Mouse (Mus musculus) CD4-positive, CD25-positive, alpha-beta regulatory T cell, adult 2 months (primary cell): ENCODE measurements at regions not wholly inside any gene's neighbourhood (a gene's known extent, or its start where the extent isn't known, plus 50 kb on each side); places are given as distances from the start of the nearest gene placed in this dataset.
A peak's percentile ranks its signal among the peaks of the same experiment; 100 is the strongest.
"Not testable (repeated sequence)": the region's sequence is repeated elsewhere in the genome, so short reads cannot be mapped to it uniquely, and the experiment has no call there.

ENCODE experiments used
- DNase-seq: peaks from one replicate; pipeline ENCODE4 v3.0.0-alpha.2; 2012; ENCODE audit warnings: low read depth, low spot score

DNA sequence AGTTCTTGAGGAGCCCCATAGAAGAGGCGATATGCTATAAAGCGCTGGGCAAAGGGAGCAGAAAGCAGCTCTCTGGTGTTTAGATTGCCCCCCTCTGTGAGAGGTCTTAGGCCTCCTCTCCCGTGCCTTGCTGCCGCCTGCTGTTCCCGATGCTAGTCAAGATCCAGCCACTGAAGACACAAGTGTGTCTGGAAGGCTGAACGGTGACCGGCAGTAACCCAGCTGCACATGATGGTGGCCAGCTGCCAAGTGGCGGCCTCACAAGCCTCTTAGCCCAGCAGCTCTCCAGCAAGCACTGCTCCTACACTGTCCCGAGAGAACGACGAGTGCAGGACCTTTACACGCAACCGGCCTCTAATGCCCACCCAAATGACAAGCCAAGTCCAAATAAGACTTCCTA, 104.1 kb upstream of the Abca1 start:
- no peak for DNase-seq

DNA sequence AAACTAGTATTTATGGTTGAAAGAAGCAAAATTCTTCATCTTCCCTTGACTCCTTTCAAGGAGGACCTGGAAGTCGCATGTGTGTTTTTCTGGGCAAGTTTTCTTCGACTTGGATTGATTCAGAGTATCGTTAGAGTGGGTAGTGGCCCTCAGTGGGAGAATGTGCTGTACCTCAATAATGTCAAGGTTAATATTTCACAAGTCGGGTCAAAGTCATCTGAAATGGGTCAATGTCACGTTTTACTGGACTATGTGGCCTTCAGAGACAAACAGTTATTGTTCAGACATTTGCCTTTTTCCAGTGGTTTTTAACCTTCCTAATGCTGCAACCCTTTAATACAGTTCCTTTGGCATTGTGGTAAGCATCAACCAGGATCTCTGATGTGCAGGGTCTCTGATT, 102.8 kb upstream of the Abca1 start:
- DNase-seq: no peak

DNA sequence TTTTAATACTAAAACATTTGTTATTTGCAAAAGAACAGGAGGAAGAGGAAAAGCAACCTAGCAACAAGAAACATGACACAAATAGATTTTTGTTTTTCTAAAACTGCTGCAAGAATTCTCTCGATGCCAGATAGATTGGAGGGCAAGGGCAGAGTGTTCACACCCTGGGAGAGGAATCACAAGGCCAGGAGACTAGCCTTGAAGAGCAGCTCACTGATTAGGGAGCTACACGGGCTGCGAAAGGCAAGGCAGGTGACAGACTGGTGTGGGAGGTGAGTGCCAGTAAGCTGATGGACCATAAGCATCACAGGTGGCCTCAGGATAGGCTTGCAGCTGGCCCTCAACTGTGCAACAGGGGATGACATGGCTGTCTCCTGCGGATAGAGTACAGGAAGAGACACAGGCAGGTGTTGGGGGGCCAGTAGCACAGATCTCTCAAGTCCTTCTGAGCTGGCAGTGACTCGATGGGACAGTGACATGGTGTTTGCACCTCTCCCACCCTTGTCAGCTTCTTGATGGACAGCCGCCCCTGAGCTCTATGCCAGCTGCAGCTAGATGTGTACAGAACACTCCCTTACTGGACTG, 102.0 kb upstream of the Abca1 start:
- DNase-seq: no peak

DNA sequence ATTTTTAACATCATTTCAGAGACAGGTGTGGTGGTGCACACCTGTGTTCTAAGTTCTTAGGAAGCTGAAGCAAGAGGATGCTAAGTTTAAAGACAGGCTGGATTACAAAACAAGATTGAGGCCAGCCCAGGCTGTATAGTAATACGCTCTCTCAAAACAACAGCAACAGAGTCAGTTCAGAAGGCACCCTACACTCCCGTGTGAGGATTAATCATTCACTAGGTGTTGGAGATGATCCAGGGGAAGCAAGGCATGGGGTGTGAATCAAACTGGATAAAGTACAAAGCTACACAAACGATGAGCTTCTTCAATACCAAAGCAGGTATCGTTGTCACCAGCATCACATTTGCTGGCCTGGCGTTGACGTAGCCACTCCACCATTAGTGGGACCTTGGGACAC, 99.3 kb upstream of the Abca1 start:
- DNase-seq: no peak

- DNase-seq: no peak
Observed at GRCm38 (mm10) chr4:53256996-53257395, 97.3 kb upstream of the Abca1 start.

GRCm38 (mm10) chr4:53254483-53254882, 94.8 kb upstream of the Abca1 start:
- DNase-seq: no peak

DNA sequence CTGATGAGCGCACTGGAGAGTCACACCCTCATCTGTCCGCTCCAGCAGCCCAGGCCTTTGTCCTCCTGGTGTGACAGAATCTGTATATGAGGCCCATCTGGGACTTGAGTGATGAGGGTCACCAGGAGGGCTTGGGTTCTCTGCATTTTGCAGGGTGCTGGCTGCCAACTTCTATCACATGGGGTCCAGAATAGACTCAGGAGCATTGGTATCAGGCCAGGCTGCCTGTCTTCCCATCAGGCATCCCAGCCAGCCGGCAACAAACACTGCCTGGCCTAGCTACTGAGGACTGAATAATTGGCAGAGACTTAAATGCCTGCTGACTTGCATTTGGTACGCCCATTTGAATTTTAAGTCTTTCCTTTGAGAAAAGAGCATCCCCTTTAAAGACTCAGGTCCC, 94.0 kb upstream of the Abca1 start:
- no peak for DNase-seq

GRCm38 (mm10) chr4:53250325-53250724, 90.6 kb upstream of the Abca1 start:
- DNase-seq: no peak

DNA sequence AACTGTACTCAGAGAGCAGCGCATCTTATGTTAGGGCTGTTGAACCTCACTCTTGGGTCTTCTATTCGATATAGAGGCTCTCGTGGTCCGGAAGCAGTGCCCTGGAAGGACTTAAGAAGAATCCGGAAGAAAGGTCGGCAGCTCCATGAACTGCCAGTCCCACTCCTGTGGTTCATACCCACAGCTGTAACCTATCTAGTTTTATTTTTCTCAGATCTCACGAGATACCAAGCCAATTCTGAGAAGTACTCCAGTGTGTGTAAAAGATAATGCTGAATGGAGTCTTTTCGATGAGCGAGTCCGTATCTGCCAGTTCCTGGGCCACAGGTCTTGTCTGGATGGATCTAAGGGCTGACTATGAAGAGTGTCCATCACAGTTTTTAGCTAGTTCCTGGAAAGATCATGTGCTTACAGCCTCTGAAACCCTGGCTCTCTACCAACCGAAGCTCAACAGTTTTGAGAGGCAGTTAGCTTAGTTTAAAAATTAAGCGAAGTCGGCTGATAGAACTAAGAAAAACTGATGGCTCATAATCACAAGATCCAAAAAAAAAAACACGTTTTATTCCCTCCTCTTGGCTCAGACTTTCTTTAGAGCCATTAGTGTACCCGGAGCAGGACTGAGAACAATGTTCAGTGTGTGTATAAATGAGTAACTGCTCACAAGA, 86.5 kb upstream of the Abca1 start:
- no peak for DNase-seq

- DNase-seq: no peak
Observed at GRCm38 (mm10) chr4:53245553-53245952, 85.9 kb upstream of the Abca1 start.

GRCm38 (mm10) chr4:53243473-53243872, 83.8 kb upstream of the Abca1 start:
- DNase-seq: not testable (repeated sequence)

GRCm38 (mm10) chr4:53239856-53240255, 80.2 kb upstream of the Abca1 start:
- no peak for DNase-seq

DNA sequence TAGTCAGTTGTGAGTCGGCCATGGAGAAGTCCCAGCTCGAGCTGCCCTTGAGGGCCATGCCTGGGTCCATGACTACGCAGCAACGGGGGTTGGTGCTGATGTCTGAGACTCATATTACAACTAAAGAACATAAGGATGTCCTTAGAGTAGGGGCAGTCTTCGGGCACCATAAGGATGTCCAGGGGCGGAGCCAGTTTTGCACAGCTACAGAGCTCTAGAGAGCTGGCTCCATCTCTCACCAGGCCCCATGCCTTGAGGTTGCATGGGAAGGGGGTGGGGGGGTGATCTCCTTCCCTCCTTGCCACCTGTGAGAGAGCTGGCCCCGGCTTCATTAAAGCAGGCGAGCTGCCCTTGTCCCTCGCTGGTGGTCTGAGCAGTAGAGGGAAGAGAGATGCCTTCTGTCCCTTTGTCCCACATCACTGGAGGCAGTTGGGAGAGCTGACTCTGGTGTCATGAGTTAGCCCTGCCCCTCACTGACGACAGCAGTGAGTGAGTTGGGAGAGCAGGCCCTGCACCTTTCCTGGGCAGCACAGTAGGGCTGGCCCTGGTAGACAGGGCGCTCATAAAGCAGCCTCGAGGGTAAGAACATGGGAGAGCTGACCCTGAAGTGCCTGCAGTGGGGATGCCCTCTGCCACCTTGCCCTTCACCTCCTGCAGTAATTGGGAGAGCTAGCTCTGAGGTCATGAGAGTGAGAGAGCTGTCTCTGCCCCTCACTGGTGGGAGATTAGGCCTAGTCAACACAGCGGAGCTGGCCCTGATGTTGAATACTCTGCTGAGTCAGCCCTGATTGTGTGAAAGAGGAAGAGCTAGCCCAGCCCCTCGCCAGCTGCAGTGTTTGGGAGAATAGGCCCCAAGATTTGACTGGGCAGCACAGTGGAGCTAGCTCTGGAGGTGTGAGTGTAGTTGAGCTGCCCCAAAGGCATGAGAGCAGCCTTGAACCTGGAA, 78.9 kb upstream of the Abca1 start:
- DNase-seq: no peak

DNA sequence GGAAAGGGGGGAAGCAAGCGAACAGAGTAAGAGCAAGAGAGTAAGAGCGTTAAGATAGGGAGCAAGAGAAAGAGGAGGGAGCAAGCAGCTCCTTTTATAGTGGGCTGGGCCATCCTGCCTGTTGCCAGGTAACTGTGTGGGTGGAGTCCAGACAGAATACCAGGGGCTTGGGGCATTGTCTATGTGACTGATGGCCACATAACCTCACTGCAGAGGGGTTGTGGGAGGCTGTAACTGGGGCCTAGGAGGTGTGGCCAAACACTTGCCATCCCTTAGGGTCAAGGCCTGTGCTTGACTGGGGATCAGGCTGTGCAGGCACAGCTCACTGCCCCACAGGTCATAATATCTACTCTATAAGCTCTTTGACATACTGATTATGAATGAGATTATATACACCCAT, 76.2 kb upstream of the Abca1 start:
- no peak for DNase-seq

DNA sequence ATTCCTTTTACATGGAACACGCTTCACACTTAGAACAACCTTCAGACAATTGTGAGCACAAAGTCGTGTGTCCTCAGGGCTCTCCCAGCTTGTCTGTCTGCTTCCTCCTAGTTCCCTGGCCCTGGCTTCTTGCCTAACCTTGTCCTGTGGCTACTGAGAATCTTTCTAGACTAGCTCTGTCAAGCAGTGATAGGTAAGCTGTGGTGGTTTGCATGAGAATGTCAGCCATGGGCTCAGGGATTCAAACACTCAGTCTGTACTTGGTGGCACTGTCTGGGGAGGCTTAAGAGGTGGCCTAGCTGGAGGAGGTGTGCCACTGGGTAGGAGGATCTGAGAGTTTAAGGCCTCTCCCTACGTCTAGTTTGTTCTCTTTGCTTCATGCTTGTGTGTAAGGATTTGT, 72.7 kb upstream of the Abca1 start:
- DNase-seq: no peak

DNA sequence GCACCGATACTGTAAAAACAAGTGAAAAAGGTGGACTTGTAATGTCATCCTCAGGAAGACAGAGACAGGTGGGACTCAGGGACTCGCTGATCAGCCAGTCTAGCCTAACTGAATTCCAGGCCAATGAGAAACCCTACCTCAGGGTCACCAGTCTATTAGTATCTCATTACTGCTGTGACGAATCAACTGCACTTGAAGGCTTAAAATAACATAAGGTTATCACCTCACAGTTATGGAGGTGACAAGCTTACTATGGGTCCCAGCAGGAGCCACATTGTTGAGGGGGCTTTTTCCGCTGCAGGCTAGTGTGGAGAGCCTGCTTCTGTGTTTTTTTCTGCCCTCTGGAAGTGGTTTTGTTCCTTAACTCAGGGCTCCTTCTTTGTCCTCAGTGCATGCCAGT, 72.2 kb upstream of the Abca1 start:
- no peak for DNase-seq

- no peak for DNase-seq
Observed at GRCm38 (mm10) chr4:53231046-53231445, 71.4 kb upstream of the Abca1 start.

GRCm38 (mm10) chr4:53228444-53228843, 68.7 kb upstream of the Abca1 start:
- DNase-seq: no peak

DNA sequence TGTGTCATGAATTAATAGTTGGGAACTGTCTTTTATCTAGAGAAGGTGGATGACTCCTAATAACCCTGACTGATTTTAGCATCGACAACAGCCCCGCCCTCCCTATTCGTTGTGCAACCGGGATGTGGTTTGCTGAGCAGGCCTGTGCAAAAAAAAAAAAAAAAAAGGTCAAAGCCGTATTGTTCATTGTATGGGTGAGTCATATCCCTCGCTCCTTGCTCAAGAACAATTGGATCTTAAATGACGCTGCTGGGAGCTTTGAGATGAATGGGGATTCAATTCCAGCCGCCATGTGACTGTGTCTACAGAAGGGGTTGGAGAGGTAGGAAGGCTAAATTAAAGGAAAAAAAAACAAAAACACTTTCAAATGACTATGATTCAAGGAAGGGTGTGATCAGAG, 68.1 kb upstream of the Abca1 start:
- peak; percentile 70 for DNase-seq

GRCm38 (mm10) chr4:53227071-53227470, 67.4 kb upstream of the Abca1 start:
- no peak for DNase-seq

DNA sequence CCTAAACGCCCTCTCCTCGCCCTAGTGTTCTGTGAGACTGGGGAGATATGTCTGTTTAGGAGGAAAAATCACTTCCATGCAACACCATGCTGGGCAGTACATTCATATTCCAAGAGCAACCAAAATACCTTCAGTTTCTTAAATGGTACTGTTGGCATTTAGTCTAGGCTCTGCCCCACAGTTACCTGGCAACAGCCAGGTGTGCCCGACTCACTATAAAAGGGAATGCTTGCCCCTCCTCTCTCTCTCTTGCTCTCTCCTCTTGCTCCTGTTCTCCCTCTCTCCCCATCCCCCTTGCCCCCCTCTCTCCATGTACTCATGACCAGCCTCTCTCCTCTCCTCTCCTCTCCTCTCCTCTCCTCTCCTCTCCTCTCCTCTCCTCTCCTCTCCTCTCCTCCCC, 66.7 kb upstream of the Abca1 start:
- no peak for DNase-seq

GRCm38 (mm10) chr4:53223379-53223778, 63.7 kb upstream of the Abca1 start:
- no peak for DNase-seq

DNA sequence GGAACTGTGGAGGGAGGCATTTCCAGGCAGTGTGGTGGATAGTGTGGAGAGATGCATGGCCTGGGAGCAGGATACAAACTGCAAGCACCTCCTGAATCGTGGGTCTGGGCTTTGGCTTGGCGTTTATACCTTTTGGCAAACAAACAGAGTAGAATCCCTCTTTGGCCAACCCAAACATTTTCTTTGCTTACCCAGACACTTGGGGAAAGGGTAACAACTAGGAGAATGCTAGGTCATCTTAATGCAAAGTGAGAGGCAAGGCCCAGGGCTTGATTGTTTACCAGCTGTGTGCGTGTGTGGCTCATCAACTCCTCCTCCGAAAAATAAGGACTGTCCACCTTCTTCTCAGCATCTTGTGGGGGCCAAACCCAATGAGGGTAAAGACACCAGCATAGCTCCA, 61.1 kb upstream of the Abca1 start:
- no peak for DNase-seq
